Mouse (Mus musculus): ENCODE data around the gene Khdc1a.

GRCm38 (mm10) chr1:21323996-21324574, 25.4 kb upstream of the Khdc1a start:
- TF ChIP-seq POLR2A (IDR thresholded peaks at IDR 0.05; ENCODE audit: control insufficient read depth, extremely low read depth, insufficient read depth, low read length, poor library complexity): no peak
- TF ChIP-seq CTCF (IDR thresholded peaks at IDR 0.05; ENCODE audit: borderline replicate concordance, control insufficient read depth, extremely low read depth, insufficient read depth, low read length, poor library complexity): no peak

All from thymus, adult 2 months (tissue).